Mouse (Mus musculus) retina, adult 2 months (tissue): ENCODE results near the gene Olfr159.

Experiments
- DNase-seq: peaks from one replicate; pipeline ENCODE4 v3.0.0-alpha.2; 2012; ENCODE audit warnings: low read depth, low spot score

Olfr159 gene

GRCm38 (mm10) chr4:43729794-43730550, 40.8 kb downstream of the Olfr159 start, which contains the start of gene Spaar:
Gene Spaar, plus strand, starts transcription at chr4:43730034.
- no peak for DNase-seq

- no peak for DNase-seq
These were observed 41.7 kb downstream of the Olfr159 start for GRCm38 (mm10) chr4:43729126-43729525.

- no peak for DNase-seq
These were observed 42.2 kb downstream of the Olfr159 start for GRCm38 (mm10) chr4:43728576-43728954.

GRCm38 (mm10) chr4:43727718-43728575, 42.9 kb downstream of the Olfr159 start:
- DNase-seq: no peak

GRCm38 (mm10) chr4:43726995-43727394, 43.8 kb downstream of the Olfr159 start, which contains the start of gene Hrct1:
Gene Hrct1, plus strand, starts transcription at chr4:43727188.
- no peak for DNase-seq

- DNase-seq: no peak
These were observed 44.4 kb downstream of the Olfr159 start for GRCm38 (mm10) chr4:43726228-43726993.

- DNase-seq: peak; percentile 18
These were observed 46.0 kb downstream of the Olfr159 start for GRCm38 (mm10) chr4:43724764-43725163.

GRCm38 (mm10) chr4:43722191-43722590, 48.6 kb downstream of the Olfr159 start:
- no peak for DNase-seq

- peak; percentile 40 for DNase-seq
These were observed 50.1 kb downstream of the Olfr159 start for GRCm38 (mm10) chr4:43720491-43721228.
